Mouse (Mus musculus): Measurements from ENCODE around the gene Col11a2.

The Col11a2 gene

DNA sequence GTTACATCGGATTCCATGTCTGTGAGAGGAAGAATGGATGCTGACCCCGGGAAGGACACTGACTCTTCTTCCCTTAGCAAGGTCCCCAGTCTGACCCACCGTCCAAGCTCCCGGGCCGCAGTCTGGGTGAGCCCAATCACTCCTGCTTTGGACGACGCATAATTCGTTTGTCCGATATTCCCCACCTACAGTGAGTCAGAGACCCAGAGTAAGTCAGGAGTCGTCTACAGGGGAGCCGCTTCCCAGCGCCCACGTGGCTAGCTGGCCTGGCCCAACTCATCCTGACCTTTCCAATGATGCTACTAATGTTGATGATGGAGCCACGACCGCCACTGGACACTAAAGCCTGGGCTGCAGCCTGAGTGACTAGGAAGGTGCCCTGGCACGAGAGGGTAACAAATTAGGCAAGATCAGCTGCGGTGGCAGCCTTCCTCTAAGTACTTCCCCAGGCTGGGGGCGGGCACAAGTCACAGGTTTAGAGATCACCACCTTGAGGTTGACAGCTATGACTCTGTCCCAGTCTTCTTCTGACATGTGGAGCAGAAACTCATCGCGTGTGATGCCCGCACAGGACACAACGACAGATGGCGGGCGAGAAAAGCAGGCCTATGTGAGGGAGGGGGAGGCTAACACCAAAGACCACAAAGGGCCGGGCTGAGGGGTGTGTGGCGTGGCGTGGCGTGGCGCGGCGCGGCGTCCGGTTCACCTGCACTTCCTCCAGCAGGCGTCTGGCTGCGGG is 12.2 kb upstream of the Col11a2 start:
- peak in 1 of 2 experiments; percentile 60 for DNase-seq

GRCm38 (mm10) chr17:34027656-34028223 is 11.5 kb upstream of the Col11a2 start, which contains the start of gene H2-Ke6:
H2-Ke6 (minus strand) TSS chr17:34028060.
- peak; percentile 97 to 98 for DNase-seq

GRCm38 (mm10) chr17:34028501-34029149 is 10.6 kb upstream of the Col11a2 start:
- DNase-seq = peak in 1 of 2 experiments; percentile 41

GRCm38 (mm10) chr17:34029150-34029889 is 9.9 kb upstream of the Col11a2 start:
- peak in 1 of 2 experiments; percentile 35 for DNase-seq

DNA sequence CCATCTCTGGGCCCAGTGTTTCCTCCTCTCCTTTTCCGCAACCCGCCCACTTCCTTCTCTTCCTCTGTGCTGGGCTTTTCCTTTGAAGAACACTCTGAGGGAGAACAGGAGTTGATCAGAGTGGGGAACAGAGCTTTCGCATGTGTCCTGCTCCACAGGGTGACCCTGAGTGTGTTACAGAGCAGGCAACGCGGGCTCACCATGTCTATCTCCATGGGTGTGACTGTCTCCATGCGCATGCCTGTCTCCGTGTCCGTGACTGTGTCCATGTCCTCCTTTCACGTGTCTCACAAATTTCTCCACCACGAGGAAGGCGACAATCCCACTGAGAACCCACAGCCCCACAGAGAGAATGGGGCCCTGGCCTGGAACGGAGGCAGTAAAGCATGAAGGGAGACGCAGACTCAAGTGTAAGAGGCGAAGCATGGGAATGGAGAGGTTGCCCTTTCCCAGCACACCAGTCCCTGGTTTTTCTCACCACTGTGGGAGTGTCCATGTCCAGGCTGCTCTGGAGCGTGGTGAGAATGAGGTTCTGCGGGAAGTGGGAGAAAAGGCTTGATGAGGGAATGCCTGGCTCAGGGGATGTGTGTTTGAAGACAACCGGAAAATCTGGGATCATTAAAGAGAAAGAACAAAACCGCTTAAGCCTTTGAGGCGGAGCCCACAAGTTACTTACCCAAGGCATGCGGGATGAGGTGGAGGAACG is 9.2 kb upstream of the Col11a2 start:
- DNase-seq = no peak

DNA sequence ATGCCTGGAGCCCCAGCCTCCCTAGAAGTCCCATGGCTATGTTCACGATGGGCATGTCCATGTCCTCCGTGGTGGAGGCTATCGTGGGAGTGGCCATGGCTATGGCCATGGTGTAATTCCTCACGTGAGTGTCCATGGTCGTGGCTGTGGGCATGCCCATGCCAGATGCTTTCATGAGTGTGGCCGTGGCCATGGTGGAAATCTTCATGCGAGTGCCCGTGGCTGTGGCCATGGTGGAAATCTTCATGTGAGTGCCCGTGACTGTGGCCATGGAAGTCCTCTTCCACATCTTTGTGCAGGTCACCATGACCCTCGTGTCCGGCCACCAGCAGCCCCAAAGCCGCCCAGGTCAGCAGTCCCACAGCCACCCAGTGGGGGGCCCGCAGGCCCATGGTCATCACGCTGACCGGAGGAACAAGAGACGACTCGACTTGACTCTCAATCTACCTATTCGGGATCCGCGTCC is 8.3 kb upstream of the Col11a2 start:
- no peak for DNase-seq

DNA sequence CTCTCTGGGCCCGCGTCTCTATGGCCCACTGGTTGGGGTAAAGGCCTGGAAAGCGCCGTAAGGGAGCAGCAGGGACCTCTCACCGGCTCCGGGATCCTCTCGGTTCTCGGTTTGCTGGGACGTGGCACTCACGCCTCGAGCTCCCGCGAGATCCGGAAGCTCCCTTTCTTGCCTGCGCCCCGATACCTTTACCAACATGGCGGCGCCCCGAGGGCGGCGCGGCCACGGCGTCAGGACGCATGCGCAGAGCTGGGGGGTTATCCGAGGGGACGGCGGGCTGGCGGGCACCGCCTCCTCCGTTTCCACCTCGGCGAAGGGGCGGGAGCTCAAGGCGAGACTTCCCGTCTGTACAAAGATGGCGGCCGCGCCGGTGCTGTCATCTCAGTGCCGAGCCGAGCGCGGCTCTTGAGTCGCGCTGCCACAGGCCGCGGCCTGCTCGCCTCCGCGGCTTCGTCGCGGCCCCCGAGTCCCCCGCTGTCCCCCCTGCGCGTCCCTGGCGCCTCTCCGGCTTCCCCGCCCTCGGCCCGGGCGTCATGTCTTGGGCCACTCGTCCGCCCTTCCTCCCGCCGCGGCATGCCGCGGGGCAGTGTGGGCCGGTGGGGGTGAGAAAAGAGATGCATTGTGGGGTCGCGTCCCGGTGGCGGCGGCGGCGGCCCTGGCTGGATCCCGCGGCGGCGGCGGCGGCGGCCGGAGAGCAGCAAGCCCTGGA is 7.6 kb upstream of the Col11a2 start, which contains the start of the genes Slc39a7 and Rxrb:
Gene Slc39a7, minus strand, starts transcription at position 218 of the 709 bp plus-strand sequence.
Gene Rxrb, plus strand, starts transcription at position 348 of the 709 bp plus-strand sequence.
- peak; percentile 97 to 98 for DNase-seq

DNA sequence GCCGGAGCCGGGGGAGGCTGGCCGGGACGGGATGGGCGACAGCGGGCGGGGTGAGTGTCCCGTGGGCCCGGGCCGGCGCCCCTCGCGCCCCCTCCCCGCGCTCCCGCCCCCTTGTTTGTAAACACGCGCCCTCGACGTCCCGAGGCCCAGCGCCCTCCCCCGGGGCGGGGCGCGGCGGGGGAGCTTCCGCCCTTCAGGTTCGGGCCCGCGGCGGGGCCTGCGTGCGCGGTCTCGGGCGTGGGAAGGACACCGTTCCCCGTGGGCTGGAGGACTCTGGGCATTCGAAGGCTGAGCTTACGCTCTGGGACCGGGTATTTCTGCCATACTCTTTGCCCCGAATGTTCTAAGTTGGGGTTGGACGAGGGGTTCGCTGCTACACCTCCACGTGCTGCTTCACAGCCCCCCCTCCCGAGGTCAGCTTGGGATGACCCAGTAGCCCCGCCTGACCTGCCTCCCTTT is 7.0 kb upstream of the Col11a2 start:
- peak; percentile 67 to 90 for DNase-seq

DNA sequence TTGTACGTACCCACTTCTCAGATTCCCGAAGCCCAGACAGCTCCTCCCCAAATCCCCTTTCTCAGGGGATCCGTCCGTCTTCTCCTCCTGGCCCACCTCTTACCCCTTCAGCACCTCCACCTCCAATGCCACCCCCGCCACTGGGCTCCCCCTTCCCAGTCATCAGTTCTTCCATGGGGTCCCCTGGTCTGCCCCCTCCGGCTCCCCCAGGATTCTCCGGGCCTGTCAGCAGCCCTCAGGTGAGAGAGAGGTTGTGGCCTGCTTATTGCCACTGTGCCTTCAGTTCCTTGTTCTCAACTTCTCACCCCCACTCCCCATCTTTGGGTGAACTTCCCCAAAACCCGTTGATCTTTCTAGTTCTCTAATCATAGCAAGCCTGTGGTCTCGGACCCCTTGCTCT is 6.4 kb upstream of the Col11a2 start:
- DNase-seq = peak in 1 of 2 experiments; percentile 58

- peak in 1 of 2 experiments; percentile 40 for DNase-seq
These were observed 5.8 kb upstream of the Col11a2 start for GRCm38 (mm10) chr17:34033441-34033840.

DNA sequence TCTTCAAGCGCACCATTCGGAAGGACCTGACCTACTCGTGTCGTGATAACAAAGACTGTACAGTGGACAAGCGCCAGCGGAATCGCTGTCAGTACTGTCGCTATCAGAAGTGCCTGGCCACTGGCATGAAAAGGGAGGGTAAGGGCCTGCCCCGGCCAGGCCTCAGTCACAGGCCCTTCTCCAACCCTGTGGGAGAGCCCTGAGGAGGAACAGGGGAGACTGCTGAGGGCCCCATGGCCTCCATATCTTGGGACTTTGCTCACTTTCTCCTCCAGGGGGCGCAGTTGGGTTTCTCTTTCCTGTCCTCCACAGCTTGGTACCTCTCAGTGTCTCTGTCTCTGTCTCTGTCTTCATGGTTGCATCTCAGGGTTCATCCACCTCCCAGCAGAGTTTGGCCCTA is 5.2 kb upstream of the Col11a2 start:
- DNase-seq = peak; percentile 67 to 75

- peak in 1 of 2 experiments; percentile 34 for DNase-seq
These were observed 3.7 kb upstream of the Col11a2 start for GRCm38 (mm10) chr17:34035517-34035916.

DNA sequence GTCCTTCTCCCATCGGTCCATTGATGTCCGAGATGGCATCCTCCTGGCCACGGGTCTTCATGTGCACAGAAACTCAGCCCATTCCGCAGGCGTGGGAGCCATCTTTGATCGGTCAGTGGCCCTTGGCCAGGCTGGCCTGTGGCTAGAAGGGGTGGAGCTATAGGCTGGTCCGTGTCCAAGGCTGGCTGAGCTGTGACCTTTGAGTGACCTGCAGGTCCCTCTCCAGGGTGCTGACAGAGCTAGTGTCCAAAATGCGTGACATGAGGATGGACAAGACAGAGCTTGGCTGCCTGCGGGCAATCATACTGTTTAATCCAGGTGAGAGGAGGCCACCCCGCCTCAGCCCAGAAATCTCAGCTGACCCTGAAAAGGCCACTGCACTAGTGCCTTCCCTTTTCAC is 2.6 kb upstream of the Col11a2 start:
- DNase-seq = peak; percentile 70 to 78

DNA sequence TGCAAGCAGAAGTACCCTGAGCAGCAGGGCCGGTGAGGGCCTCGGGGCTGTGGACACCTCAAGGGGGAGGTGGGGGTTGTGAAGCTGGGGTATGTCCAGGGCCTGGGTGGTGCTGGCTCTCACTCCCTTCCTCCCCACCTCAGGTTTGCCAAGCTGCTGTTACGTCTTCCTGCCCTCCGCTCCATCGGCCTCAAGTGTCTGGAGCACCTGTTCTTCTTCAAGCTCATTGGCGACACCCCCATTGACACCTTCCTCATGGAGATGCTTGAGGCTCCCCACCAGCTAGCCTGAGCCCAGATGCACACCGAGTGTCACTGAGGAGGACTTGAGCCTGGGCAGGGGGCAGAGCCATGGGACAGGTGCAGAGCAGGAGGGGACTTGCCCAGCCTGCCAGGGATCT is 2.0 kb upstream of the Col11a2 start:
- no peak for DNase-seq

GRCm38 (mm10) chr17:34038440-34038839 is 797 bp upstream of the Col11a2 start:
- DNase-seq = no peak

GRCm38 (mm10) chr17:34039562-34040450 is 569 bp downstream of the Col11a2 start:
- DNase-seq = no peak

DNA sequence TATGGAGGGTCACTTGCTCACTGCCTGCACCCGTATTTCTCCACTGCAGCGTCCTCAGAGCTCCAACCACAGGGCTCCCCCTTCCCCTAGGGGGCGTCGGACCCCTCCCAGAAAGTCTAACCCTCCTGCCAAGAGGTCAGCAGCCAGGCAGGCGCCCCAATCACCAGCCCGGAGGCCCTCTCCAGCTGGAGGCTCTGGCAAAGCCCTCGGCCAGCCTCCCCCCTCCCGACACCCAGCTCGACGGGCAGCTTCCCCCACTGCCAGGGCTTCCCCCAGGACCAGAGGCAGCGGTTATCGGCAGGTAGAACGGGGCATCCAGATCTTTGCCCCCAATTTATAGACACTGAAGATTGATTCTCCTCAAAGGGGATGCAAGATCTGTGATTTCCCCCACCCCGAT is 6.7 kb downstream of the Col11a2 start:
- no peak for DNase-seq

DNA sequence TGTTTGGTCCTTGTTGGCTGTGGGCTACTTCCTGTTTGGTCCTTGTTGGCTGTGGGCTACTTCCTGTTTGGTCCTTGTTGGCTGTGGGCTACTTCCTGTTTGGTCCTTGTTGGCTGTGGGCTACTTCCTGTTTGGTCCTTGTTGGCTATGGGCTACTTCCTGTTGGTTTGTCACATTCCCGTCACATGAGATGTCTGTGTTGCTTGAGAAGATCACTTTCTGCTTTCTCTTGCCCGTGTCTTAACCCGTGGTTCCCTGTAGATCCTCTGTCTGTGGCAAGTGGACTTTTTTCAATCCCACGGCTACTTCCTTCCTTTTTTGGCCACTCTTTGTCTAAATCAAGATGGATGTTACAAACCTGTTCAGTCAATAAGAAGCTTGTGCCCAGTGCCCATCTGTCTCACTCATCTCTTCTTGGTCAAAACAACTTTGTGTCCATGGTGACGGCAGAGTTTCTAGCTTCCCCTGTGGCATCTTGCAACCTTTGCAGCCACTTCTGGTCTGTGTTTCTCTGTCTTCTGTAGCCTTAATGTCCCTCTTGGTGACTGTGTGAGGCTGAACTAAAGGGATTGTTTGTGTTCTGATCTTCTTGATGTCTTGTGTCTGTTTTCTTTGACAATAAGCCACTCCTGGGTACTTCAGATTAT is 8.3 kb downstream of the Col11a2 start:
- DNase-seq = no peak

- DNase-seq = no peak
These were observed 18.0 kb downstream of the Col11a2 start for GRCm38 (mm10) chr17:34057224-34057623.

- no peak for DNase-seq
These were observed 29.6 kb downstream of the Col11a2 start for GRCm38 (mm10) chr17:34068864-34069263.

Data from kidney, postnatal 25 days (tissue).